Mouse (Mus musculus): ENCODE results near the gene Bag1. TPM values are rescaled to one million over a fixed set of nuclear protein-coding genes. Genes with fewer than 3 reads are reported as not detected.

The Bag1 gene
- polyA plus RNA-seq, 1 experiment from 2014 or later = 207 TPM

DNA sequence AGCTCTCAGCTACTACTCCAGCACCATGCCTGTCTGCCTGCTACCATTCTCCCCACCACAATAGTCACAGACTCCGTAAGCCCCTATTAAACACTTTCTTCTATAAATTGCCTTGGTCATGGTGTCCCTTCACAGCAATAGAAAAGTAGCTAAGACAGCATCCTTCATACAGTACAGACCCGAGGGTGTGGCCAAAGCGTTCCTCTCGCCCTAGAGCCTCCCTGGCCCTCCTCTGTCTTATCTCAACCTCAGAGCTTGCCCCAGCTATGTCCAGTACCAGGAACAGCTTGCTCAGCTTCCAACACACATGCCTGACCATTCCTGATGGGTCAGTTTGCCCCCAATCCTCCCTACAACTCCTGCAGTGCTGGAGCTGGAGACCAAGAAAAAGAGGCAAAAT, 47.5 kb downstream of the Bag1 start:
- Histone ChIP-seq H3K27me3 (no peaks in the 10 kb centered on the region), H3K4me1 (no peaks in the 10 kb centered on the region), H3K36me3 (ENCODE audit: poor library complexity, severe bottlenecking) (no peaks in the 10 kb centered on the region), H3K4me2 (no peak overlapping the region), H3K4me3 (no peak overlapping the region), H3K9ac (no peak overlapping the region), H3K27ac (no peak overlapping the region), H3K9me3 (replicated peaks) (no peaks in the 10 kb centered on the region)
- no peak for ATAC-seq
- WGBS = 91% methylated on average over 4 of the region's 4 CpGs

DNA sequence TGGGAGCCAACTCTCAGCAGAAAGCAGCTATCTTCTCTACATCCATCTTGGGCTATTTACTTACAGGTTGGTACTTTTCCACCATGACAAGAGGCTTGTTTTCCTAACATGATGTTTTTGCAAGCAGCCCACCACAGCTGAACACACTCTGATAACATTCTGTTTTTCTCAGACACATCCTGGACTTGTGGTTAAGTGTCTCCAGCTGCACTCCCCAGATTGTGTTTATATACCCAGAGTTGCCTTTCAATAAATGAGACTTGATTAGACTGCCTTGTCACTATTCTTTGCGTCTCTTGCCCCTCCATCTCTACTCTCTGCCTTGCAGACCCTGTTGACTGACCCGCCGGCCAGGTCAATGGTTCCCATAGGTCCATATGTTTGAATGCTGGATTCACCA, 48.0 kb downstream of the Bag1 start:
- WGBS = 90% methylated on average over 3 of the region's 3 CpGs
- Histone ChIP-seq H3K27ac (no peak overlapping the region), H3K36me3 (ENCODE audit: poor library complexity, severe bottlenecking) (no peaks in the 10 kb centered on the region), H3K27me3 (no peaks in the 10 kb centered on the region), H3K4me2 (no peak overlapping the region), H3K4me3 (no peak overlapping the region), H3K4me1 (no peaks in the 10 kb centered on the region), H3K9me3 (replicated peaks) (no peaks in the 10 kb centered on the region), H3K9ac (no peak overlapping the region)
- no peak for ATAC-seq

DNA sequence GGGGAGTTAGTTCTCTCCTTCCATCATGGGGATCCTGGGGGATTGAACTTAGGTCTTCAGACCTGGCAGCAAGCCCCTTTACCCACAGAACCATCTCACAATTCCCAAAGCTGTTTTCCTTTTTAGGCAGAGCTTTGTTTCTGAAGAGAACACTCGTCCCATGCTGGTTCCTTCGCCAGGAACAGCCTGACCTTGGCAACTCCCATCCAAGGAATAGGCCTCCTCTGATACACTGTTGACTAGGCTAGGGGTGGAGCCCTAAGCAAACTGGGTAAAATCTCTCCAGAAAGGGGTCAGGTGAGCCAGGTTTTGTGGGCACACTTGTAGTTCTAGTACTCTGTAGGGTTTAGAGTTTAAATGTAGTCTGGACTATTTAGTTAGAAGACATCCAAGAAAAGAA, 48.8 kb downstream of the Bag1 start:
- Histone ChIP-seq H3K27me3 (no peaks in the 10 kb centered on the region), H3K27ac (no peak overlapping the region), H3K9me3 (replicated peaks) (no peaks in the 10 kb centered on the region), H3K4me1 (no peaks in the 10 kb centered on the region), H3K4me2 (no peak overlapping the region), H3K9ac (no peak overlapping the region), H3K36me3 (ENCODE audit: poor library complexity, severe bottlenecking) (no peaks in the 10 kb centered on the region), H3K4me3 (no peak overlapping the region)
- WGBS = 70% methylated on average over 2 of the region's 2 CpGs
- no peak for ATAC-seq

DNA sequence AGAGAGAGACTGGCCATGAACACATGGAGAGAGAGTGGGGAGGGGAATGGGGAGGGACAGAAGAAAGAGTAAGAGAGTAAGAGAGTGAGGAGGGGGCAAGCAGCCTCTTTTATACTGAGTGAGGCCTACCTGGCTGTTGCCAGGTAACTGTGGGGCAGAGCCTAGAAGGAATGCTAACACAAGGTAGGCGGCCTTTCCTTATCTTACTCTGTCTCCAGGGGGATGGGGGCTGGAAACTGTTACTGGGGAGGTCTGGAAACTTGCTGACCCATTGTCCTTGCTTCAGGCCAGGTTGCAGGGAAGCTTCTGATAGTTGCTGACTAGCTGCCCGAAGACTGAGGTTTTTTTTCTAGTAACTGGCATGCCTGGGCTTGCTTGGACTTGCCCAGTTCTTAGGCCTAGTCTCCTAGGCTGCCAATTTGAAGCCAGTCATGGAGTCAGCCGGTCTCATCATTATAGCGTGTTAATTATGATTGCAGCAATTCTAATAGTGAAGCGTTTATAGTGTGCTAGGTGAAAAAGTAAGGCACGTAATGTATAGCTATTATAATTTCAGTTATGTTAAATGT, 49.5 kb downstream of the Bag1 start:
- no peak for ATAC-seq
- Histone ChIP-seq H3K4me1 (no peaks in the 10 kb centered on the region), H3K27ac (no peak overlapping the region), H3K36me3 (ENCODE audit: poor library complexity, severe bottlenecking) (no peaks in the 10 kb centered on the region), H3K9ac (no peak overlapping the region), H3K4me2 (no peak overlapping the region), H3K27me3 (no peaks in the 10 kb centered on the region), H3K4me3 (no peak overlapping the region), H3K9me3 (replicated peaks) (no peaks in the 10 kb centered on the region)
- 78% methylated on average over 6 of the region's 6 CpGs for WGBS

DNA sequence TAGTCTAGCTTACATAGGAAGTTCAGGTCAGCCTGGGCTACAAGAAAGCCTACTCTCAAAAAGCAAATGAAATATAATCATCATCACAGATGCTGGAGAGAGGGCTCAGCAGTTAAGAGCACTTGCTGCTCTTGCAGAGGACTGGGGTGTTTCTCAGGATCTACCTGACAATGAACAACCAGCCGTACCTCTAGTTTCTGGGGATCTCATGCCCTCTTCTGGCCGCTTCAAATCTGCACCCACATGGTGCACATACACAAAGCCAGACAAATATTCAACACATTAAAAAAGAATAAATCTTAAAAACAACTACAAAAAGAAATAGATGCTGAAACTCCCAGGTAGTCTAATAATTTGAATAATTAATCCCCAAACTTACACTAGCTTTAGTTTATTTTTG, 52.4 kb downstream of the Bag1 start:
- H3K4me3 ChIP-seq = no peak overlapping the region
- ATAC-seq = no peak
- H3K27ac ChIP-seq = no peak overlapping the region

DNA sequence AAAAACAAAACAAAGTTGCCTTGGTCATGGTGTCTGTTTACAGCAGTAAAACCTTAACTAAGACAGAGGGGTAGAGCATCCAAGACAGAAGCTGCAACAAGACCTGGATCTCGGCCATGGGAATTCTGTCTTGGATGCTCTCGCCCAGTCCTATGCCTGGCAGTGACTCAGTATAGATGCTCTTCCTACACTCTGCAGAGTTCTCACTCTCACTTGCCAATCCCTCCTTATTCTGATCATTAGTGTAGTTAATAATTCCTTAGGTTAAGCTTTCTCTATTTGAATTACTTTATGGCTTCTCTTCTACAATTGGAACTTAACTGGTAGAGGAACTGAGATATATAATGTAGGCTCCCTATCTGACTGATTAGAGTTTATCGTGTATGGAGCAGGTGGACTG, 53.0 kb downstream of the Bag1 start:
- Histone ChIP-seq H3K9me3 (replicated peaks) (no peaks in the 10 kb centered on the region), H3K27me3 (no peaks in the 10 kb centered on the region), H3K27ac (no peak overlapping the region), H3K36me3 (ENCODE audit: poor library complexity, severe bottlenecking) (no peaks in the 10 kb centered on the region), H3K4me1 (no peaks in the 10 kb centered on the region), H3K4me3 (no peak overlapping the region), H3K9ac (no peak overlapping the region), H3K4me2 (no peak overlapping the region)
- no peak for ATAC-seq
- 91% methylated on average over 3 of the region's 3 CpGs for WGBS

More for the DNA sequence above, 52.4 kb downstream of the Bag1 start:
- Histone ChIP-seq H3K4me1 (no peaks in the 10 kb centered on the region), H3K9me3 (replicated peaks) (no peaks in the 10 kb centered on the region), H3K36me3 (ENCODE audit: poor library complexity, severe bottlenecking) (no peaks in the 10 kb centered on the region), H3K4me2 (no peak overlapping the region), H3K9ac (no peak overlapping the region), H3K27me3 (no peaks in the 10 kb centered on the region)
- WGBS = 96% methylated on average over 2 of the region's 2 CpGs

DNA sequence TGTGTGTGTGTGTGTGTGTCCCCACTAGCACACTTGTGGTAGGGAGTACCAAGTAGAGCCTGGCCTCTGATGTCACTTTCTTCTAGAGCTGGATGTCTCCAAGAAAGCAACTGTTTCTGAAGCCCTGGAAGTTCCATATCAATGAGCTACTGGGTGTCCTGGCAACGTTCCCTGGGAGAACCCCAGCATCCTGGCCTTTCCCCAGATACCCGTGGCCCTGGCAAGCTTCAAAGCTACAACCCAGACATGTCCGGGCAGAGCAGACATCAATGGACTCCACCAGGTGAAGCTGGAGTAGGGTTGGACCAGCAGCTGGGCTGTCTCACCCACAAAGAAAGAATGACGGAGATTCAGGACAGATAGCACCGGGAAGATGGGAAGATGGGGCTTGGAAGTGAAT, 56.9 kb downstream of the Bag1 start:
- WGBS = 79% methylated on average over 5 of the region's 5 CpGs
- H3K4me1 ChIP-seq = no peaks in the 10 kb centered on the region
- H3K9me3 ChIP-seq (replicated peaks) = no peaks in the 10 kb centered on the region
- no peak overlapping the region for H3K4me2 ChIP-seq
- no peaks in the 10 kb centered on the region for H3K36me3 ChIP-seq (ENCODE audit: poor library complexity, severe bottlenecking)
- ATAC-seq = no peak
- no peak overlapping the region for H3K27ac ChIP-seq
- H3K27me3 ChIP-seq = no peaks in the 10 kb centered on the region
- H3K9ac ChIP-seq = no peak overlapping the region
- no peak overlapping the region for H3K4me3 ChIP-seq

DNA sequence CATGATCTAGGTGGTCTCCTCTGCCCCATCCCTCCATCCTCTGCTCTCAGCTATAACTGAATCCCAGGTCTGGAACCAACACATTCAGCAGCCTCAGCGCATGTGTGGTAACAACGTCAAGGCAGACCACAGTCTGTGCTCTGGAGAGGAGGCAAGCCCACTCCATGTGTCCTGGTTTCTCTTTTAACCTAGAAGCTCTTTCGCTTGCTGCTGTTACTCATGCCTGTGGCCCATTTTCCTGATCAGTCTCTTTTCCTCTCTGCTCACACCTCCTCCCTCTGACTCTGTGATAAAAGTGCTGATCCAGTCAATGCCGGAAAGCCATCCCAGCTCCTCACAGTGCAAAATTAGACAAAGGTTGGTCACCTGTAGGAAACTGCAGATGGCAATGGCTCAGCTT, 58.1 kb downstream of the Bag1 start:
- Histone ChIP-seq H3K4me3 (no peak overlapping the region), H3K27me3 (no peaks in the 10 kb centered on the region), H3K27ac (no peak overlapping the region), H3K4me1 (no peaks in the 10 kb centered on the region), H3K9ac (no peak overlapping the region), H3K36me3 (ENCODE audit: poor library complexity, severe bottlenecking) (no peaks in the 10 kb centered on the region), H3K9me3 (replicated peaks) (no peaks in the 10 kb centered on the region), H3K4me2 (no peak overlapping the region)
- WGBS = 86% methylated on average over 4 of the region's 4 CpGs
- ATAC-seq = no peak

DNA sequence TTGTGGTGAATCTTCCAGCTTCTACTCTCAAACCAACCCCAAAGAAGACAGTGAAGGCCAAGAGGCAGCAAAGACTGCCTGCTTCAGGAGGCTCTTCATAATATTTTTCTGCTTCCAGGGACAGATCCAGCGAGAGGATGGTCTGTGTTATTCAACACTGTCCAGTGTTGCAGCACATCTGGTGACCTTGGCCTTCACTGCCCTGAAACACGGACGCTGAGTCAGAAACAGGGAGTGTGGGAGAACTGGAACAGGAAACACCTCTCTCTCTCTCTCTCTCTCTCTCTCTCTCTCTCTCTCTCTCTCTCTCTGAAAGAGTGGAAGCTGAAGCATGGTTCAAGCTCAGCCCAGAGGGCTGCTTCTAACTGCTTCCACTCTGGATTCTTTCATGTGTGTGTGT, 58.8 kb downstream of the Bag1 start:
- 79% methylated on average over 3 of the region's 3 CpGs for WGBS
- Histone ChIP-seq H3K36me3 (ENCODE audit: poor library complexity, severe bottlenecking) (no peaks in the 10 kb centered on the region), H3K27me3 (no peaks in the 10 kb centered on the region), H3K4me2 (no peak overlapping the region), H3K9ac (no peak overlapping the region), H3K4me1 (no peaks in the 10 kb centered on the region), H3K27ac (no peak overlapping the region), H3K4me3 (no peak overlapping the region), H3K9me3 (replicated peaks) (no peaks in the 10 kb centered on the region)
- ATAC-seq = no peak

DNA sequence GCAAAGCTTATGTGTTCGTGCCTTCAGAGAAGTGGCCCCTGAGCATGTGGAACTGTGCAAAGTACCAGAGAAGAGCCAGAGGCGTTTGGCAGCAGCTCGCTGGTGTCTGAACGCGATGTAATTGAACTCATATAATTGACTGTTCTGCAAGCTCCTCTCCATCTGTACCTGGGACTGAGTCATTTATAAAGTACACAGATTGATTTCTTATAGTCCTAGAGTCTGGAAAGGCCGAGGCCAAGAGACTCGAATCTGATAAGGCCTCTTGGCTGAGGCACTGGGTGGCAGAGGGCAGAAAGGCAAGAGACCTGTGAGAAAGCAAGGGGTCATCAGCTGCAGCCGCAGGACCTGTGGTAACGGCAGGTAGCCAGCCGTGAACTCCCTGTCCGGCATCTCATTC, 59.3 kb downstream of the Bag1 start:
- H3K4me3 ChIP-seq = no peak overlapping the region
- H3K27ac ChIP-seq = no peak overlapping the region
- H3K4me1 ChIP-seq = no peaks in the 10 kb centered on the region
- ATAC-seq = no peak
- H3K4me2 ChIP-seq = no peak overlapping the region
- 87% methylated on average over 11 of the region's 11 CpGs for WGBS
- H3K27me3 ChIP-seq = no peaks in the 10 kb centered on the region
- H3K36me3 ChIP-seq (ENCODE audit: poor library complexity, severe bottlenecking) = no peaks in the 10 kb centered on the region
- no peaks in the 10 kb centered on the region for H3K9me3 ChIP-seq (replicated peaks)
- no peak overlapping the region for H3K9ac ChIP-seq

Small RNAs within 50 kb of the gene (microRNA-seq; reads per million reads assigned to microRNA genes)
- 1.3 reads per million for gene Mir3094

Other genes with a start within 250 kb of the Bag1 start
- gene Aptx, start 245.1 kb downstream of the Bag1 start, polyA plus RNA-seq (2015; fragmentation: Nextera tagmentation; extraction: Ambion mirVana) = 54.0 and 58.6 TPM in 2 replicates
- gene Dnaja1, start 226.1 kb downstream of the Bag1 start, polyA plus RNA-seq (2015; fragmentation: Nextera tagmentation; extraction: Ambion mirVana) = 726 and 745 TPM in 2 replicates
- gene Smu1, start 190.4 kb downstream of the Bag1 start, polyA plus RNA-seq (2015; fragmentation: Nextera tagmentation; extraction: Ambion mirVana) = 165 and 180 TPM in 2 replicates
- gene B4galt1, start 94.3 kb downstream of the Bag1 start, polyA plus RNA-seq (2015; fragmentation: Nextera tagmentation; extraction: Ambion mirVana) = 7.8 and 9.1 TPM in 2 replicates
- gene Spink4, start 28.2 kb downstream of the Bag1 start, polyA plus RNA-seq (2015; fragmentation: Nextera tagmentation; extraction: Ambion mirVana) = not detected in 2 replicates
- gene Chmp5, start 113 bp upstream of the Bag1 start, polyA plus RNA-seq (2015; fragmentation: Nextera tagmentation; extraction: Ambion mirVana) = 169 and 179 TPM in 2 replicates
- 96.9 and 106 TPM in 2 replicates for gene Nfx1, start 22.6 kb upstream of the Bag1 start, polyA plus RNA-seq (2015; fragmentation: Nextera tagmentation; extraction: Ambion mirVana)
- not detected in 2 replicates for gene Aqp7, start 99.8 kb upstream of the Bag1 start, polyA plus RNA-seq (2015; fragmentation: Nextera tagmentation; extraction: Ambion mirVana)
- 0.10 TPM in 1 of 2 replicates, not detected in the other for gene Aqp3, start 149.9 kb upstream of the Bag1 start, polyA plus RNA-seq (2015; fragmentation: Nextera tagmentation; extraction: Ambion mirVana)
- 24.2 and 28.7 TPM in 2 replicates for gene Nol6, start 176.2 kb upstream of the Bag1 start, polyA plus RNA-seq (2015; fragmentation: Nextera tagmentation; extraction: Ambion mirVana)
- gene Ube2r2, start 187.4 kb upstream of the Bag1 start, polyA plus RNA-seq (2015; fragmentation: Nextera tagmentation; extraction: Ambion mirVana) = 73.2 and 74.6 TPM in 2 replicates

All from forebrain, embryonic 13.5 days (tissue).